Mouse (Mus musculus) forebrain, embryonic 15.5 days (tissue): Measurements from ENCODE around the gene Inhbe. TPM values are rescaled to one million over a fixed set of nuclear protein-coding genes. Genes with fewer than 3 reads are reported as not detected.

Experiments
- ATAC-seq: fragments of 200-750 bp; cut with Nextera tagmentation; replicated peaks from 2 replicates; pipeline ENCODE4 v1.8.0; 2017; ENCODE audit warnings: mild to moderate bottlenecking, moderate TSS enrichment, moderate library complexity
- H3K27ac ChIP-seq: fragments of 300-500 bp; sonication (generic); replicated peaks from 2 replicates; pipeline ENCODE4 v1.5.1; 2015; ENCODE audit warnings: mild to moderate bottlenecking, inconsistent platforms
- H3K27me3 ChIP-seq: fragments of 300-500 bp; sonication (generic); 2 replicates; pipeline ENCODE4 v1.6.1; 2015; ENCODE audit warnings: inconsistent platforms
- H3K36me3 ChIP-seq: fragments of 300-500 bp; sonication (generic); 2 replicates; pipeline ENCODE4 v1.6.1; 2015; ENCODE audit warnings: mild to moderate bottlenecking, inconsistent platforms
- H3K4me1 ChIP-seq: fragments of 300-500 bp; sonication (generic); 2 replicates; pipeline ENCODE4 v1.6.1; 2015; ENCODE audit warnings: inconsistent platforms
- H3K4me2 ChIP-seq: fragments of 300-500 bp; sonication (generic); replicated peaks from 2 replicates; pipeline ENCODE4 v1.6.1; 2015; ENCODE audit warnings: mild to moderate bottlenecking, inconsistent platforms
- H3K4me3 ChIP-seq: fragments of 300-500 bp; sonication (generic); 2 replicates; pipeline ENCODE4 v1.5.1; 2015; ENCODE audit warnings: mild to moderate bottlenecking, inconsistent platforms
- H3K9ac ChIP-seq: fragments of 300-500 bp; sonication (generic); replicated peaks from 2 replicates; pipeline ENCODE4 v1.6.1; 2015; ENCODE audit warnings: mild to moderate bottlenecking, inconsistent platforms
- H3K9me3 ChIP-seq: fragments of 300-500 bp; sonication (generic); 2 replicates; pipeline ENCODE4 v1.6.1; 2016; ENCODE audit warnings: inconsistent platforms
- WGBS: fragments of 180-500 bp; shearing (Covaris S2); methylation state at CpG from one replicate; pipeline ENCODE4 v1.1.7; 2015; ENCODE audit warnings: mixed read lengths; 5-methylcytosine and 5-hydroxymethylcytosine counted together
- polyA plus RNA-seq: library from polyadenylated mRNA; unstranded; fragments of >200 nt; fragmentation: Nextera tagmentation; extraction: Ambion mirVana; gene quantifications from 2 replicates; pipeline ENCODE4 v1.2.1, GENCODE M21; 2015

The Inhbe gene
- polyA plus RNA-seq, result 0.04 TPM in 1 of 2 replicates, not detected in the other

GRCm38 (mm10) chr10:127353909-127354895, at the start of gene Inhbe:
Gene Inhbe, minus strand, starts transcription at chr10:127354411.
- Histone ChIP-seq H3K9me3 (no peaks in the 10 kb centered on the region), H3K36me3 (no peaks in the 10 kb centered on the region), H3K4me3 (no peak within 1 kb of the TSS), H3K27me3 (no peaks in the 10 kb centered on the region), H3K27ac (no peak within 1 kb of the TSS), H3K4me2 (no peak within 1 kb of the TSS), H3K4me1 (peaks cover 3% of the 10 kb centered on the region), H3K9ac (no peak within 1 kb of the TSS)
- no peak for ATAC-seq
- WGBS, result 87% methylated on average over 18 of the region's 18 CpGs

GRCm38 (mm10) chr10:127391774-127392173, 37.6 kb upstream of the Inhbe start:
- Histone ChIP-seq H3K27me3 (no peaks in the 10 kb centered on the region), H3K4me1 (no peaks in the 10 kb centered on the region), H3K4me2 (no peak overlapping the region), H3K9me3 (no peaks in the 10 kb centered on the region), H3K9ac (no peak overlapping the region), H3K4me3 (no peak overlapping the region), H3K36me3 (peaks cover 9% of the 10 kb centered on the region), H3K27ac (no peak overlapping the region)
- WGBS, result 79% methylated on average over 6 of the region's 6 CpGs
- no peak for ATAC-seq

- H3K9ac ChIP-seq, result peak overlapping the region; percentile 78
- ATAC-seq, result no peak
- H3K36me3 ChIP-seq, result no peaks in the 10 kb centered on the region
- H3K27ac ChIP-seq, result peak overlapping the region; percentile 92; the same call in 1 of the 2 replicates
- H3K4me2 ChIP-seq, result peak overlapping the region; percentile 70
- 55% methylated on average over 2 of the region's 2 CpGs for WGBS
- peak overlapping the region; percentile 84 for H3K4me3 ChIP-seq
- H3K4me1 ChIP-seq, result peaks cover 16% of the 10 kb centered on the region
- no peaks in the 10 kb centered on the region for H3K9me3 ChIP-seq
- no peaks in the 10 kb centered on the region for H3K27me3 ChIP-seq
These were observed 27.5 kb upstream of the Inhbe start for GRCm38 (mm10) chr10:127381743-127382134.

GRCm38 (mm10) chr10:127380767-127381742, 26.8 kb upstream of the Inhbe start:
- no peaks in the 10 kb centered on the region for H3K27me3 ChIP-seq
- no peaks in the 10 kb centered on the region for H3K36me3 ChIP-seq
- H3K27ac ChIP-seq, result peak overlapping the region; percentile 92
- H3K4me2 ChIP-seq, result peak overlapping the region; percentile 70
- H3K9me3 ChIP-seq, result no peaks in the 10 kb centered on the region
- 2% methylated on average over 56 of the region's 79 CpGs for WGBS
- H3K4me3 ChIP-seq, result peak overlapping the region; percentile 84
- H3K9ac ChIP-seq, result peak overlapping the region; percentile 78
- H3K4me1 ChIP-seq, result peaks cover 16% of the 10 kb centered on the region
- peak; percentile 66 for ATAC-seq

- H3K4me1 ChIP-seq, result peaks cover 16% of the 10 kb centered on the region
- H3K4me3 ChIP-seq, result peak within 1 kb of the TSS; percentile 84
- H3K27ac ChIP-seq, result peak within 1 kb of the TSS; percentile 92
- peak; percentile 97 for ATAC-seq
- no peaks in the 10 kb centered on the region for H3K36me3 ChIP-seq
- H3K9me3 ChIP-seq, result no peaks in the 10 kb centered on the region
- peak within 1 kb of the TSS; percentile 78 for H3K9ac ChIP-seq
- H3K27me3 ChIP-seq, result no peaks in the 10 kb centered on the region
- WGBS, result 0% methylated on average over 24 of the region's 53 CpGs
- H3K4me2 ChIP-seq, result peak within 1 kb of the TSS; percentile 70
These were observed 26.1 kb upstream of the Inhbe start, which contains the start of gene R3hdm2 for GRCm38 (mm10) chr10:127380251-127380691. Gene R3hdm2, plus strand, starts transcription at chr10:127380327.

- no peaks in the 10 kb centered on the region for H3K9me3 ChIP-seq
- H3K9ac ChIP-seq, result peak overlapping the region; percentile 78; the same call in 1 of the 2 replicates
- peak overlapping the region; percentile 55 for H3K4me2 ChIP-seq
- no peaks in the 10 kb centered on the region for H3K27me3 ChIP-seq
- WGBS, result 85% methylated on average over 8 of the region's 8 CpGs
- no peak for ATAC-seq
- H3K4me3 ChIP-seq, result peak overlapping the region; percentile 84
- peak overlapping the region; percentile 92 for H3K27ac ChIP-seq
- H3K36me3 ChIP-seq, result no peaks in the 10 kb centered on the region
- H3K4me1 ChIP-seq, result peaks cover 16% of the 10 kb centered on the region
These were observed 25.4 kb upstream of the Inhbe start for GRCm38 (mm10) chr10:127379654-127380053.

GRCm38 (mm10) chr10:127377700-127378099, 23.5 kb upstream of the Inhbe start:
- whole genome bisulfite sequencing, result 76% methylated on average over 3 of the region's 3 CpGs
- H3K9ac ChIP-seq, result no peak overlapping the region
- H3K4me3 ChIP-seq, result no peak overlapping the region
- H3K9me3 ChIP-seq, result no peaks in the 10 kb centered on the region
- no peaks in the 10 kb centered on the region for H3K36me3 ChIP-seq
- no peak overlapping the region for H3K27ac ChIP-seq
- H3K4me1 ChIP-seq, result peaks cover 16% of the 10 kb centered on the region
- no peak for ATAC-seq
- no peak overlapping the region for H3K4me2 ChIP-seq
- H3K27me3 ChIP-seq, result no peaks in the 10 kb centered on the region

- no peak for ATAC-seq
- no peak overlapping the region for H3K9ac ChIP-seq
- WGBS, result 59% methylated on average over 2 of the region's 2 CpGs
- no peaks in the 10 kb centered on the region for H3K9me3 ChIP-seq
- H3K4me2 ChIP-seq, result no peak overlapping the region
- H3K4me3 ChIP-seq, result no peak overlapping the region
- H3K27me3 ChIP-seq, result no peaks in the 10 kb centered on the region
- H3K36me3 ChIP-seq, result no peaks in the 10 kb centered on the region
- no peak overlapping the region for H3K27ac ChIP-seq
- 0 out of 2 replicates have a peak, but pooled peaks cover 3% of the 10 kb centered on the region for H3K4me1 ChIP-seq
These were observed 16.8 kb upstream of the Inhbe start for GRCm38 (mm10) chr10:127371023-127371422.

GRCm38 (mm10) chr10:127369834-127370820, 15.9 kb upstream of the Inhbe start, which contains the start of gene Inhbc:
Gene Inhbc, minus strand, starts transcription at chr10:127370431.
- Histone ChIP-seq H3K9ac (no peak within 1 kb of the TSS), H3K27ac (no peak within 1 kb of the TSS), H3K27me3 (no peaks in the 10 kb centered on the region), H3K4me3 (no peak within 1 kb of the TSS), H3K4me2 (no peak within 1 kb of the TSS), H3K36me3 (no peaks in the 10 kb centered on the region), H3K9me3 (no peaks in the 10 kb centered on the region), H3K4me1 (0 out of 2 replicates have a peak, but pooled peaks cover 3% of the 10 kb centered on the region)
- WGBS, result 79% methylated on average over 22 of the region's 22 CpGs
- ATAC-seq, result no peak

- 0 out of 2 replicates have a peak, but pooled peaks cover 3% of the 10 kb centered on the region for H3K4me1 ChIP-seq
- no peaks in the 10 kb centered on the region for H3K9me3 ChIP-seq
- no peak overlapping the region for H3K27ac ChIP-seq
- H3K9ac ChIP-seq, result no peak overlapping the region
- H3K4me2 ChIP-seq, result no peak overlapping the region
- no peaks in the 10 kb centered on the region for H3K27me3 ChIP-seq
- 65% methylated on average over 2 of the region's 2 CpGs for WGBS
- no peaks in the 10 kb centered on the region for H3K36me3 ChIP-seq
- ATAC-seq, result no peak
- H3K4me3 ChIP-seq, result no peak overlapping the region
These were observed 14.1 kb upstream of the Inhbe start for GRCm38 (mm10) chr10:127368273-127368672.
